ENCODE assay signal across 16 mouse cellular contexts in genomic region chr9:14662876-14663275, GRCm38 (mm10). TPM values are rescaled to one million over a fixed set of nuclear protein-coding genes. Genes with fewer than 3 reads are reported as not detected.
DNase-seq lines count a peak whose midpoint lies in the region; ATAC-seq and TF ChIP-seq lines count a peak whose summit lies in the region.
"Had no signal": no experiment of that assay in that cellular context is flagged by ENCODE, and none has a peak within 500 bp of the region (broad histone marks: within the 10 kb centered on the region; RNA-seq: fewer than 3 reads in every experiment).

No protein-coding gene starts in this region.

- 66% methylated on average over 7 of the region's 7 CpGs for WGBS in stomach, embryonic 15.5 days
- 67% methylated on average over 7 of the region's 7 CpGs for WGBS in intestine, embryonic 15.5 days

- H3K4me1 ChIP-seq in stomach, embryonic 15.5 days: no peaks in the 10 kb centered on the region
- no peaks in the 10 kb centered on the region for H3K4me1 ChIP-seq in intestine, embryonic 15.5 days (replicated peaks)
- H3K4me1 ChIP-seq: midbrain, embryonic 15.5 days had no signal

- DNase-seq in gastrocnemius, adult 2 months: peak; percentile 81
- no peak for DNase-seq in gastrocnemius, postnatal 10 days
- DNase-seq in R1 (ENCODE audit: low read depth, low spot score): peak; percentile 41
- DNase-seq in gastrocnemius, adult 8-10 months (ENCODE audit: low spot score in 2 of 2): peak; percentile 32 to 56
- DNase-seq in natural killer cell, adult 2 months (ENCODE audit: low spot score in 2 of 2): no peak
- no peak for DNase-seq in layer of hippocampus, postnatal 25 days (ENCODE audit: extremely low spot score in 1 of 2, low spot score in 1 of 2)
- DNase-seq: kidney, postnatal 25 days; layer of hippocampus, postnatal 36 days; liver, postnatal 0 days; lung, postnatal 4 days had no signal

- H3K27me3 ChIP-seq in stomach, embryonic 15.5 days (replicated peaks): no peaks in the 10 kb centered on the region
- no peaks in the 10 kb centered on the region for H3K27me3 ChIP-seq in intestine, embryonic 15.5 days (replicated peaks)
- H3K27me3 ChIP-seq: heart, embryonic 13.5 days; midbrain, embryonic 15.5 days had no signal

- H3K36me3 ChIP-seq in stomach, embryonic 15.5 days: no peaks in the 10 kb centered on the region
- no peaks in the 10 kb centered on the region for H3K36me3 ChIP-seq in intestine, embryonic 15.5 days
- H3K36me3 ChIP-seq: G1E; heart, embryonic 13.5 days; midbrain, embryonic 15.5 days had no signal

- no peak overlapping the region for H3K9ac ChIP-seq in stomach, embryonic 15.5 days
- H3K9ac ChIP-seq in intestine, embryonic 15.5 days: no peak overlapping the region
- H3K9ac ChIP-seq: heart, embryonic 13.5 days; liver, postnatal 0 days; midbrain, embryonic 15.5 days had no signal

- intact Hi-C loops in gastrocnemius, adult 2 months (cut with DNase I): loop anchor here (2.0 to 5.0 kb wide), 2 partner anchors 38 to 66 kb away; no protein-coding TSS in a partner anchor

- H3K4me2 ChIP-seq in stomach, embryonic 15.5 days: no peak overlapping the region
- no peak overlapping the region for H3K4me2 ChIP-seq in intestine, embryonic 15.5 days (replicated peaks)
- H3K4me2 ChIP-seq: heart, embryonic 13.5 days; midbrain, embryonic 15.5 days had no signal

- H3K4me3 ChIP-seq in gastrocnemius, adult 2 months: peak overlapping the region; percentile 70
- H3K4me3 ChIP-seq in stomach, embryonic 15.5 days (replicated peaks): no peak overlapping the region
- no peak overlapping the region for H3K4me3 ChIP-seq in intestine, embryonic 15.5 days (replicated peaks)
- H3K4me3 ChIP-seq: heart, embryonic 13.5 days; midbrain, embryonic 15.5 days had no signal

- ATAC-seq in stomach, embryonic 15.5 days (ENCODE audit: insufficient read depth, low FRiP score, low read depth): no peak
- no peak for ATAC-seq in intestine, embryonic 15.5 days
- ATAC-seq: intestine, postnatal 0 days; liver, postnatal 0 days; midbrain, embryonic 15.5 days had no signal

- no peaks in the 10 kb centered on the region for H3K9me3 ChIP-seq in stomach, embryonic 15.5 days
- H3K9me3 ChIP-seq in intestine, embryonic 15.5 days: no peaks in the 10 kb centered on the region
- H3K9me3 ChIP-seq: G1E; heart, embryonic 13.5 days; midbrain, embryonic 15.5 days had no signal

- no peak for TF ChIP-seq CTCF in gastrocnemius, adult 2 months (IDR thresholded peaks at IDR 0.05)

- peak overlapping the region; percentile 95 for H3K27ac ChIP-seq in gastrocnemius, adult 2 months
- H3K27ac ChIP-seq in stomach, embryonic 15.5 days: peak overlapping the region; percentile 83
- no peak overlapping the region for H3K27ac ChIP-seq in intestine, embryonic 15.5 days
- H3K27ac ChIP-seq: heart, embryonic 13.5 days; midbrain, embryonic 15.5 days had no signal

RNA-seq across cellular contexts. Expression of gene Amotl1, which starts 18.0 kb away (rescaled TPM):
- total RNA-seq in gastrocnemius, adult 2 months (2021): 100 to 1,000 TPM; 397 to 399 TPM
- 100 to 1,000 TPM; 271 to 282 TPM for total RNA-seq in gastrocnemius, postnatal 10 days (2021)
- 100 to 1,000 TPM; 324 to 412 (median 352) TPM for total RNA-seq in gastrocnemius, adult 8-10 months (2022)
- 16.8 and 17.2 TPM in 2 replicates for polyA plus RNA-seq in stomach, embryonic 15.5 days (2015; fragmentation: Nextera tagmentation; extraction: Ambion mirVana)
- 10 to 100 TPM; 14.1 to 14.9 TPM for total RNA-seq in layer of hippocampus, postnatal 25 days (2021)
- 10.1 and 11.7 TPM in 2 replicates for polyA plus RNA-seq in intestine, embryonic 15.5 days (2015; fragmentation: Nextera tagmentation; extraction: Ambion mirVana)

Comparison
In these comparisons a context has a peak if more than half of its experiments do, and no peak if none do; other contexts are left out.
1. DNase-seq: peak in gastrocnemius, adult 2 months (single experiment), R1 (single experiment) and gastrocnemius, adult 8-10 months (2 of 2); none in gastrocnemius, postnatal 10 days (single experiment), natural killer cell, adult 2 months (0 of 2) and layer of hippocampus, postnatal 25 days (0 of 2).
2. RNA of gene Amotl1, which starts 18.0 kb away (total RNA-seq): 397 to 399 TPM in gastrocnemius, adult 2 months, 324 to 412 TPM in gastrocnemius, adult 8-10 months and 271 to 282 TPM in gastrocnemius, postnatal 10 days; 14.1 to 14.9 TPM in layer of hippocampus, postnatal 25 days; every median in the first group is over 10 times any median in the second.